Mouse (Mus musculus) stomach, postnatal 0 days (tissue): ENCODE results near the gene Ppm1g. TPM values are rescaled to one million over a fixed set of nuclear protein-coding genes. Genes with fewer than 3 reads are reported as not detected.

Source experiments
- ATAC-seq: fragments of 200-750 bp; cut with Nextera tagmentation; 2 replicates; pipeline ENCODE4 v1.8.0; 2017; ENCODE audit not compliant: low FRiP score, low TSS enrichment
- DNase-seq: peaks from one replicate; pipeline ENCODE4 v3.0.0-alpha.2; 2016; ENCODE audit warnings: low spot score
- H3K27ac ChIP-seq: fragments of 300-500 bp; sonication (generic); replicated peaks from 2 replicates; pipeline ENCODE4 v1.5.1; 2014; ENCODE audit warnings: mild to moderate bottlenecking, control low read depth
- H3K27me3 ChIP-seq: fragments of 300-500 bp; sonication (generic); 2 replicates; pipeline ENCODE4 v1.6.1; 2014; ENCODE audit warnings: low read length; ENCODE audit not compliant: control insufficient read depth, insufficient read depth
- H3K36me3 ChIP-seq: fragments of 300-500 bp; sonication (generic); 2 replicates; pipeline ENCODE4 v1.6.1; 2014; ENCODE audit warnings: low read length, mixed read lengths; ENCODE audit not compliant: control insufficient read depth, insufficient read depth
- H3K4me1 ChIP-seq: fragments of 300-500 bp; sonication (generic); replicated peaks from 2 replicates; pipeline ENCODE4 v1.6.1; 2014; ENCODE audit warnings: antibody characterized with exemption; ENCODE audit not compliant: control insufficient read depth, insufficient read depth
- H3K4me2 ChIP-seq: fragments of 300-500 bp; sonication (generic); replicated peaks from 2 replicates; pipeline ENCODE4 v1.6.1; 2014; ENCODE audit warnings: low read depth, mild to moderate bottlenecking, control low read depth, moderate library complexity
- H3K4me3 ChIP-seq: fragments of 300-500 bp; sonication (generic); 2 replicates; pipeline ENCODE4 v1.5.1; 2014; ENCODE audit warnings: low read depth, low read length, control low read depth
- H3K9ac ChIP-seq: fragments of 300-500 bp; sonication (generic); 2 replicates; pipeline ENCODE4 v1.6.1; 2014; ENCODE audit warnings: mild to moderate bottlenecking, low read length, control low read depth, mixed read lengths
- H3K9me3 ChIP-seq: fragments of 300-500 bp; sonication (generic); 2 replicates; pipeline ENCODE4 v1.6.1; 2016; ENCODE audit warnings: low read length; ENCODE audit not compliant: control insufficient read depth
- CTCF ChIP-seq: IDR thresholded peaks from 2 replicates; pipeline ENCODE4 v1.5.1; 2016; ENCODE audit warnings: antibody characterized with exemption, low read depth, mild to moderate bottlenecking, moderate library complexity
- EP300 ChIP-seq: optimal IDR thresholded peaks from 2 replicates; pipeline ENCODE3; 2016; ENCODE audit warnings: antibody characterized with exemption
- WGBS: fragments of 180-500 bp; shearing (Covaris S2); extraction: QIAGEN DNeasy Blood & Tissue Kit; methylation state at CpG from one replicate; pipeline ENCODE4 v1.1.7; 2014; 5-methylcytosine and 5-hydroxymethylcytosine counted together
- polyA plus RNA-seq: library from polyadenylated mRNA; unstranded; fragments of >200 nt; fragmentation: Nextera tagmentation; extraction: Ambion mirVana; gene quantifications from 2 replicates; pipeline ENCODE4 v1.2.1, GENCODE M21; 2015

Gene Ppm1g
- polyA plus RNA-seq, 1 experiment from 2014 or later = 59.4 TPM

DNA sequence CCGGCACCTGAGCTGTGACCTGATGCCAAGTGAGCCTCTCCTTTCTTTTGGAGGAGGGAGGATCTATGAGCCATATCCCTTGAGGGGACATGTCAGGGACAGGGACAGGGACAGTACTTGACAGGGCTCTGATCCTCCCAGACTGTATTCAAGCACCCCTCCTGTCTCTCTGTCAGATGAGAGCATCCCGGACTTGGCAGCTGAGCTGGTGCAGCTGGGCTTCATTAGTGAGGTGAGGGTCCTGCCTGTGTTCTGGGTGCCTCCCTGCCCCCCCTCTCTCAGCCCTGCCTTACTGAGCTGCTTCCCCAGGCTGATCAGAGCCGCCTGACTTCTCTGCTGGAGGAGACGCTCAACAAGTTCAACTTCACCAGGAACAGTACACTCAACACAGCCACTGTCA is 30.2 kb upstream of the Ppm1g start:
- peaks cover 38% of the 10 kb centered on the region for H3K36me3 ChIP-seq
- no peaks in the 10 kb centered on the region for H3K9me3 ChIP-seq
- no peaks in the 10 kb centered on the region for H3K27me3 ChIP-seq
- TF ChIP-seq EP300 (no peak), CTCF (no peak)
- ATAC-seq = no peak
- 60% methylated on average over 4 of the region's 4 CpGs for WGBS
- DNase-seq = no peak
- no peak overlapping the region for H3K27ac ChIP-seq
- no peak overlapping the region for H3K4me3 ChIP-seq
- no peak overlapping the region for H3K4me2 ChIP-seq
- H3K4me1 ChIP-seq = no peaks in the 10 kb centered on the region
- no peak overlapping the region for H3K9ac ChIP-seq

DNA sequence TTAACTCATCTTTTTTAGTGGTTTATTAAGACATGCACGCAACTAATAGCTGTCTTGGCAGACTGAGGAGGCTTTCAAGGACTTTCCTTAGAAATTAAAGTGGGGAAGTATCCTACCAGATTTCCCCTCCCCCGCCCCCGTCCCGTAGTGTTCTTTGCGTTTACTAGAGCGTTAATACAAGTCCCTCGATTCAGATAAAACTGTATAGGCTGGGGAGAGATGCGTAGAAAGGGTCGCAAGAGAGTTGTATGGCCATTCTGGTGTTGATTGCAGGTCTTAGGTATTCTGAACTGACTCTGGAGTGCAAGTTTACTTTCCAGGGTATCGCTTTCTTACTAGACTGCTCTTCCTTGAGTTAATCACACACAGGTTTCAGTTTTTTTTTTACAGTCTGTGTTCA is 21.7 kb upstream of the Ppm1g start:
- H3K27me3 ChIP-seq = no peaks in the 10 kb centered on the region
- H3K9ac ChIP-seq = peak overlapping the region; percentile 99
- WGBS = 19% methylated on average over 10 of the region's 10 CpGs
- DNase-seq (no peak), ATAC-seq (no peak)
- H3K4me3 ChIP-seq = peak overlapping the region; percentile 96
- peak overlapping the region; percentile 66 for H3K4me2 ChIP-seq
- TF ChIP-seq CTCF (no peak), EP300 (no peak)
- H3K9me3 ChIP-seq = no peaks in the 10 kb centered on the region
- peaks cover 22% of the 10 kb centered on the region for H3K36me3 ChIP-seq
- H3K4me1 ChIP-seq = 0 out of 2 replicates have a peak, but pooled peaks cover 2% of the 10 kb centered on the region
- no peak overlapping the region for H3K27ac ChIP-seq

DNA sequence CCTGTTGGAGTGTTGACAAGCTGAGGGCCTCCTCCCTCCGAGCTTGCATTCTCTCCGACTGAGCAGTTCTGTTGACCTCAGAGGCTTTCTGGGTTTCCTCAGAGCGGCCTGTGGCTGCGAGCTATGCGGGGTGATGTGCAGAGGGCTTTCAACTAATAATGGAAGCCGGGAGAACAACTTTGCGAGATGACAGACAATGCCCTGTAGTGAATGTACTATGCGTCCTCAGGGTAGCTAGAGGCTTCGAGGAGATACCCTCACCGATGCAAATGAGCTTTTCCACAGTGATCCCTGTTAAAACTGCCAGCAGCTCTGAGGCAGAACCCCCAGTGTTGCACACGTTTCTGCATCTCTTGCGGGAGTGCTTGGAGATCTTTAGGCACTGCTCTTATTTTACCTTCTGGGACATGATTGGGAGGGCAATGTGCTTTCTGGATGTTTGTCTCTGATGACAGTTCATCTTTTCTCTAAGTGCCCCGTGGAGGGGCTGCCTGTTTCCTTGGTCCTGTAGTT is 21.1 kb upstream of the Ppm1g start:
- H3K27ac ChIP-seq = peak overlapping the region; percentile 99
- peak overlapping the region; percentile 66 for H3K4me2 ChIP-seq
- no peaks in the 10 kb centered on the region for H3K27me3 ChIP-seq
- H3K4me1 ChIP-seq = 0 out of 2 replicates have a peak, but pooled peaks cover 2% of the 10 kb centered on the region
- H3K4me3 ChIP-seq = peak overlapping the region; percentile 96
- DNase-seq (no peak), ATAC-seq (no peak)
- peaks cover 21% of the 10 kb centered on the region for H3K36me3 ChIP-seq
- under 1% methylated on average over 13 of the region's 13 CpGs for WGBS
- H3K9ac ChIP-seq = peak overlapping the region; percentile 99
- no peaks in the 10 kb centered on the region for H3K9me3 ChIP-seq
- TF ChIP-seq EP300 (no peak), CTCF (no peak)

DNA sequence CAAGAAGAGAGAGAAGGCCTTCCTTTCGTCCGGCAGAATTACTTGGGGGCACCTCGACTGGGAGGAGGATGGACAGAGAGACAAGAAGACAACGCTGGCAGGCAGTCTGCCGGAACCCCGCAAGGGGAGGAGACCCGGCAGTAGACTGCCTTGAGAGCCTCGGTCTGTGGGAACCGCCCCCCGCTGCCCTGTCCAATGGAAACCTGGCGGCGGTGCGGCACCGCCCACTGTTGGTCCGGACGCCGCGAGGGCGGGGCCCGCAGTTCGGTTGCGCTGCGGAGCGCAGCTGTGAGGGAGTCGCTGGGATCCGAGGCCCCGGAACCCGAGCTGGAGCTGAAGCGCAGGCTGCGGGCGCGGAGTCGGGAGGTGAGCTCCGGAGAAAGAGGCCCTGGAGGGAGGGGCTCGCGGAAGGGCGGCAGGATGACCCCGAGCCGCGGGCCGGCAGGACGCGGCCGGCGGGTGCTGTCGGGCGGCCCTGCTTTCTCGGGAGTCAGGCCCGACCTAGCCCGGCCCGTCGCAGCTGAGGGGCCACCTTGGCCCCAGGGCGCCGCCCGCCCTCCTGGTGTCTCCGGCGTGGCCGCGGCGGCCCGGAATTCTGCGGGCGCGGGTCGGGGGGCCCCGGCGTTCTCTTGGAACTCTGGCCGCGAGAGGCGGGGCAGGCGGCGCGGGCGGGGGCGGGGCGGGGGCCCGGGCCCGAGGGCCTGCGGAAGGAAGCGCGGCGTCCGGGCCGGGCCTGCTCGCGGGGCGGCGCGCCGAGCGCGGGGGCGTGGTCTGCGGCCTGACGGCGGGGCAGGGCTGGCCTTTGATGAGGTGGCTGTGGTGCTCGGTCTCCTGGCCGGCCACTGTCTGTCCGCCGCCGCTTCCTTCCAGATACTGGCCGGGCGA is 20.4 kb upstream of the Ppm1g start, which contains the start of the genes Nrbp1 and Gm9970:
Gene Nrbp1 (plus strand): TSS at position 228 of the 885 bp plus-strand sequence.
Gene Gm9970 (minus strand): TSS at position 596 of the 885 bp plus-strand sequence.
- H3K9me3 ChIP-seq = no peaks in the 10 kb centered on the region
- peak; percentile 97 for DNase-seq
- peaks cover 15% of the 10 kb centered on the region; the same call in 1 of the 2 replicates for H3K36me3 ChIP-seq
- H3K27ac ChIP-seq = peak within 1 kb of the TSS; percentile 99
- peak within 1 kb of the TSS; percentile 99 for H3K9ac ChIP-seq
- peak within 1 kb of the TSS; percentile 96 for H3K4me3 ChIP-seq
- H3K4me2 ChIP-seq = peak within 1 kb of the TSS; percentile 66
- ATAC-seq = peak; percentile 98
- H3K27me3 ChIP-seq = no peaks in the 10 kb centered on the region
- no peak for TF ChIP-seq EP300
- peak; percentile 29; the same call in 1 of the 2 replicates for TF ChIP-seq CTCF
- WGBS = 1% methylated on average over 67 of the region's 103 CpGs
- H3K4me1 ChIP-seq = 0 out of 2 replicates have a peak, but pooled peaks cover 2% of the 10 kb centered on the region

DNA sequence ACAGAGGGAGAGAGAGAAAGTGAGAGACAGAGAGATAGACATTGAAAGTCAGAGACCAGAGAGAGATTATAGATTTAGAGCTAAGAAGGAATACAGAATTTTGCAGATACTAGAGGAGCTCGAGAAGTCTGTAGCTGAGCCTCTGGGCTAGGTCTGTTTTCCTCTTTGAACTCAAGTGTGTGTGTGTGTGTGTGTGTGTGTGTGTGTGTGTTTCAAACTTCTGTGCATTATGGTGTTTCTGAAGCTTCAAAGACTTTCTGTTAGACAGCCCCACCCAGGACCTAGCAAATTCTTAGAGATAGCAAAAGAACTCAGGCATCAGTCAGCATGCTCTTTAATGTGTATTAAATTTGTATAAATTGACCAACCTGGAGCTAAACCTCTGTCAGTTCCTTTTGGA is 6.2 kb upstream of the Ppm1g start:
- DNase-seq (no peak), ATAC-seq (no peak)
- Histone ChIP-seq H3K9ac (no peak overlapping the region), H3K4me2 (no peak overlapping the region), H3K36me3 (no peaks in the 10 kb centered on the region), H3K4me1 (no peaks in the 10 kb centered on the region), H3K9me3 (no peaks in the 10 kb centered on the region), H3K4me3 (no peak overlapping the region), H3K27ac (no peak overlapping the region), H3K27me3 (no peaks in the 10 kb centered on the region)
- 70% methylated on average over 1 of the region's 1 CpGs for WGBS
- TF ChIP-seq CTCF (no peak), EP300 (no peak)

DNA sequence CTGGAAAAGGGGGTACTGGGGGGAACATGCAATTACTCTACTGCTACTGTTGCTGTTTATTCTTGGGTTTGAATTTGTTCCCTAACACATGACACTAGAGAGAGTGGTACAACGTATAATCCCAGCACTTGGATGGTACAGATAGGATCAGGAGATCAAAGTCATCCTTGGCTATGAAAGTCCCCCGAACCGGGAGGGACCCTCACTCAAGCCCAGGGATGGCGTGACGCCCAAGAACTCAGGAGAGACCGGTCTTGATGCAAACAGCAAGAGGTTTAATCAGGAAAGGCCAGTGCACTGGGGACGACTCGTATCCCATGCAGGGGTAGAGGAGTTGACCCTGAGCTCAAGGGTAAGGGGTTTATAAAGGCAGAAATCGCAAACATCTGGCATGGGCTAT is 2.2 kb upstream of the Ppm1g start:
- WGBS = 93% methylated on average over 9 of the region's 9 CpGs
- no peaks in the 10 kb centered on the region for H3K27me3 ChIP-seq
- TF ChIP-seq EP300 = no peak
- no peak for TF ChIP-seq CTCF

More for the DNA sequence above, 2.2 kb upstream of the Ppm1g start:
- ATAC-seq (no peak), DNase-seq (no peak)
- no peaks in the 10 kb centered on the region for H3K36me3 ChIP-seq
- no peak overlapping the region for H3K4me3 ChIP-seq
- no peak overlapping the region for H3K9ac ChIP-seq
- no peak overlapping the region for H3K4me2 ChIP-seq
- H3K9me3 ChIP-seq = no peaks in the 10 kb centered on the region
- no peak overlapping the region for H3K27ac ChIP-seq
- H3K4me1 ChIP-seq = 0 out of 2 replicates have a peak, but pooled peaks cover 2% of the 10 kb centered on the region
